Mouse (Mus musculus) heart, embryonic 10.5 days (tissue): ENCODE measurements around the gene Spag6. TPM values are rescaled to one million over a fixed set of nuclear protein-coding genes. Genes with fewer than 3 reads are reported as not detected.

Experiments used
- DNase-seq: peaks from one replicate; pipeline ENCODE4 v3.0.0-alpha.2; 2017; ENCODE audit warnings: low spot score
- H3K27ac ChIP-seq: fragments of 300-500 bp; sonication (generic); 2 replicates; pipeline ENCODE4 v1.5.1; 2016; ENCODE audit warnings: mild to moderate bottlenecking
- H3K27me3 ChIP-seq: fragments of 300-500 bp; sonication (generic); 2 replicates; pipeline ENCODE4 v1.6.1; 2016; ENCODE audit warnings: mild to moderate bottlenecking; ENCODE audit not compliant: poor library complexity, insufficient read depth, severe bottlenecking
- H3K36me3 ChIP-seq: fragments of 300-500 bp; sonication (generic); 2 replicates; pipeline ENCODE4 v1.6.1; 2016; ENCODE audit warnings: mild to moderate bottlenecking, moderate library complexity
- H3K4me1 ChIP-seq: fragments of 300-500 bp; sonication (generic); 2 replicates; pipeline ENCODE4 v1.6.1; 2016; ENCODE audit warnings: mild to moderate bottlenecking
- H3K4me3 ChIP-seq: fragments of 300-500 bp; sonication (generic); 2 replicates; pipeline ENCODE4 v1.5.1; 2016; ENCODE audit warnings: mild to moderate bottlenecking, moderate library complexity
- H3K9me3 ChIP-seq: fragments of 300-500 bp; sonication (generic); 2 replicates; pipeline ENCODE4 v1.6.1; 2016; ENCODE audit warnings: mild to moderate bottlenecking, moderate library complexity
- WGBS: fragments of 180-500 bp; shearing (Covaris S2); methylation state at CpG from one replicate; pipeline ENCODE4 v1.1.7; 2016; 5-methylcytosine and 5-hydroxymethylcytosine counted together
- polyA plus RNA-seq: library from polyadenylated mRNA; unstranded; fragments of >200 nt; fragmentation: Nextera tagmentation; extraction: Ambion mirVana; gene quantifications from 2 replicates; pipeline ENCODE4 v1.2.1, GENCODE M21; 2016

The Spag6 gene
- polyA plus RNA-seq, 1 experiment from 2014 or later: not detected

- peak overlapping the region; percentile 99 for H3K27ac ChIP-seq
- WGBS: under 1% methylated on average over 56 of the region's 56 CpGs
- DNase-seq: peak; percentile 90
- no peaks in the 10 kb centered on the region for H3K9me3 ChIP-seq
- peaks cover 6% of the 10 kb centered on the region; the same call in 1 of the 2 replicates for H3K4me1 ChIP-seq
- H3K27me3 ChIP-seq: 0 out of 2 replicates have a peak, but pooled peaks cover 3% of the 10 kb centered on the region
- peak overlapping the region; percentile 82 for H3K4me3 ChIP-seq
- H3K36me3 ChIP-seq: no peaks in the 10 kb centered on the region
These were observed 73.1 kb downstream of the Spag6 start for GRCm38 (mm10) chr2:18766821-18767541.

GRCm38 (mm10) chr2:18768414-18768813, 74.6 kb downstream of the Spag6 start:
- Histone ChIP-seq H3K4me3 (no peak overlapping the region), H3K4me1 (peaks cover 6% of the 10 kb centered on the region; the same call in 1 of the 2 replicates), H3K36me3 (no peaks in the 10 kb centered on the region), H3K27ac (no peak overlapping the region), H3K9me3 (no peaks in the 10 kb centered on the region), H3K27me3 (0 out of 2 replicates have a peak, but pooled peaks cover 3% of the 10 kb centered on the region)
- no peak for DNase-seq
- 88% methylated on average over 2 of the region's 2 CpGs for WGBS

- no peaks in the 10 kb centered on the region for H3K9me3 ChIP-seq
- H3K4me3 ChIP-seq: no peak overlapping the region
- H3K4me1 ChIP-seq: no peaks in the 10 kb centered on the region
- WGBS: 85% methylated on average over 8 of the region's 8 CpGs
- H3K27me3 ChIP-seq: peaks cover 8% of the 10 kb centered on the region; the same call in 1 of the 2 replicates
- DNase-seq: no peak
- no peaks in the 10 kb centered on the region for H3K36me3 ChIP-seq
- no peak overlapping the region for H3K27ac ChIP-seq
These were observed 78.6 kb downstream of the Spag6 start for GRCm38 (mm10) chr2:18772413-18772812.

GRCm38 (mm10) chr2:18774326-18774725, 80.5 kb downstream of the Spag6 start:
- no peaks in the 10 kb centered on the region for H3K36me3 ChIP-seq
- DNase-seq: no peak
- H3K4me1 ChIP-seq: peaks cover 10% of the 10 kb centered on the region
- no peak overlapping the region for H3K4me3 ChIP-seq
- peaks cover 14% of the 10 kb centered on the region; the same call in 1 of the 2 replicates for H3K27me3 ChIP-seq
- H3K27ac ChIP-seq: no peak overlapping the region
- WGBS: 75% methylated on average over 6 of the region's 6 CpGs
- H3K9me3 ChIP-seq: no peaks in the 10 kb centered on the region

GRCm38 (mm10) chr2:18778220-18778619, 84.4 kb downstream of the Spag6 start:
- Histone ChIP-seq H3K9me3 (no peaks in the 10 kb centered on the region), H3K27me3 (peaks cover 15% of the 10 kb centered on the region; the same call in 1 of the 2 replicates), H3K36me3 (no peaks in the 10 kb centered on the region), H3K4me1 (peaks cover 10% of the 10 kb centered on the region), H3K4me3 (peak overlapping the region; percentile 22; the same call in 1 of the 2 replicates), H3K27ac (no peak overlapping the region)
- 10% methylated on average over 9 of the region's 9 CpGs for WGBS
- DNase-seq: peak; percentile 84

GRCm38 (mm10) chr2:18779830-18780229, 86.0 kb downstream of the Spag6 start:
- peaks cover 14% of the 10 kb centered on the region; the same call in 1 of the 2 replicates for H3K27me3 ChIP-seq
- peaks cover 10% of the 10 kb centered on the region for H3K4me1 ChIP-seq
- H3K4me3 ChIP-seq: no peak overlapping the region
- no peak for DNase-seq
- no peak overlapping the region for H3K27ac ChIP-seq
- 79% methylated on average over 3 of the region's 3 CpGs for WGBS
- no peaks in the 10 kb centered on the region for H3K36me3 ChIP-seq
- H3K9me3 ChIP-seq: no peaks in the 10 kb centered on the region

- H3K27me3 ChIP-seq: peaks cover 7% of the 10 kb centered on the region; the same call in 1 of the 2 replicates
- H3K4me3 ChIP-seq: no peak overlapping the region
- no peak overlapping the region for H3K27ac ChIP-seq
- H3K4me1 ChIP-seq: peaks cover 10% of the 10 kb centered on the region
- DNase-seq: no peak
- H3K9me3 ChIP-seq: no peaks in the 10 kb centered on the region
- no peaks in the 10 kb centered on the region for H3K36me3 ChIP-seq
- WGBS: 79% methylated on average over 7 of the region's 7 CpGs
These were observed 87.5 kb downstream of the Spag6 start for GRCm38 (mm10) chr2:18781296-18781695.

- Histone ChIP-seq H3K36me3 (no peaks in the 10 kb centered on the region), H3K9me3 (no peaks in the 10 kb centered on the region), H3K4me1 (no peaks in the 10 kb centered on the region), H3K27me3 (peaks cover 47% of the 10 kb centered on the region), H3K27ac (no peak overlapping the region), H3K4me3 (no peak overlapping the region)
- DNase-seq: no peak
- WGBS: 75% methylated on average over 4 of the region's 4 CpGs
These were observed 100.4 kb downstream of the Spag6 start for GRCm38 (mm10) chr2:18794261-18794660.

GRCm38 (mm10) chr2:18797776-18798175, 103.9 kb downstream of the Spag6 start:
- H3K9me3 ChIP-seq: no peaks in the 10 kb centered on the region
- H3K36me3 ChIP-seq: no peaks in the 10 kb centered on the region
- H3K4me3 ChIP-seq: no peak overlapping the region
- 82% methylated on average over 8 of the region's 8 CpGs for WGBS
- H3K4me1 ChIP-seq: peaks cover 16% of the 10 kb centered on the region
- H3K27me3 ChIP-seq: peaks cover 82% of the 10 kb centered on the region
- H3K27ac ChIP-seq: no peak overlapping the region
- DNase-seq: no peak

GRCm38 (mm10) chr2:18799265-18799965, 105.6 kb downstream of the Spag6 start:
- Histone ChIP-seq H3K9me3 (no peaks in the 10 kb centered on the region), H3K4me1 (peaks cover 16% of the 10 kb centered on the region), H3K36me3 (no peaks in the 10 kb centered on the region), H3K4me3 (peak overlapping the region; percentile 61), H3K27me3 (peaks cover 93% of the 10 kb centered on the region), H3K27ac (no peak overlapping the region)
- WGBS: 13% methylated on average over 17 of the region's 17 CpGs
- no peak for DNase-seq

Other genes starting within 250 kb of the Spag6 start
- 106 and 113 TPM in 2 replicates for gene Commd3, start 21.6 kb upstream of the Spag6 start, polyA plus RNA-seq
- 10.0 and 16.0 TPM in 2 replicates for gene Bmi1, start 17.0 kb upstream of the Spag6 start, polyA plus RNA-seq